Mouse (Mus musculus) brain, embryonic 18.5 days (tissue): Measurements from ENCODE around the gene Id1.

Source experiments
- DNase-seq: peaks from one replicate; pipeline ENCODE4 v3.0.0-alpha.2; 2012; ENCODE audit warnings: low read depth, low spot score

Id1 gene

DNA sequence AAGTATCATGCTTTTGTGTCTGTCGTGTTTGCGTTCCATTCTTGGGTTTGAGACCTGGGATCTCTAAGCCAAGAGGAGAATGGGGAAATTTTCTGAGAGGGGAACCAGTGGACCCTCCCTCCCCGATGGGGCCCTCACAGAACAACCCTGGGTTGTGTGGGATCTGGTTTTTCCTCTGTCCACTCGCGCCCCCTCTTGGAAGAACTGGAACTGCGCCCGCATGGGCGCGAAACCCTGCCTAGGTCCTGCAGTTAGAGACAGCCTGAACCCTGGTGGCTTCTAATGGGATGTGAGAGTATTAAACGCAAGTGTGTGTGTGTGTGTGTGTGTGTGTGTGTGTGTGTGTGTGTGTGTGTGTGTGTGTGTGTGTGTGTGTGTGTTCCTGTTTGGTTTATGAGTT, 6.4 kb downstream of the Id1 start:
- DNase-seq = no peak

GRCm38 (mm10) chr2:152753944-152754711, 18.1 kb downstream of the Id1 start, which contains the start of gene Cox4i2:
Gene Cox4i2, plus strand, starts transcription at chr2:152754173.
- DNase-seq = no peak

DNA sequence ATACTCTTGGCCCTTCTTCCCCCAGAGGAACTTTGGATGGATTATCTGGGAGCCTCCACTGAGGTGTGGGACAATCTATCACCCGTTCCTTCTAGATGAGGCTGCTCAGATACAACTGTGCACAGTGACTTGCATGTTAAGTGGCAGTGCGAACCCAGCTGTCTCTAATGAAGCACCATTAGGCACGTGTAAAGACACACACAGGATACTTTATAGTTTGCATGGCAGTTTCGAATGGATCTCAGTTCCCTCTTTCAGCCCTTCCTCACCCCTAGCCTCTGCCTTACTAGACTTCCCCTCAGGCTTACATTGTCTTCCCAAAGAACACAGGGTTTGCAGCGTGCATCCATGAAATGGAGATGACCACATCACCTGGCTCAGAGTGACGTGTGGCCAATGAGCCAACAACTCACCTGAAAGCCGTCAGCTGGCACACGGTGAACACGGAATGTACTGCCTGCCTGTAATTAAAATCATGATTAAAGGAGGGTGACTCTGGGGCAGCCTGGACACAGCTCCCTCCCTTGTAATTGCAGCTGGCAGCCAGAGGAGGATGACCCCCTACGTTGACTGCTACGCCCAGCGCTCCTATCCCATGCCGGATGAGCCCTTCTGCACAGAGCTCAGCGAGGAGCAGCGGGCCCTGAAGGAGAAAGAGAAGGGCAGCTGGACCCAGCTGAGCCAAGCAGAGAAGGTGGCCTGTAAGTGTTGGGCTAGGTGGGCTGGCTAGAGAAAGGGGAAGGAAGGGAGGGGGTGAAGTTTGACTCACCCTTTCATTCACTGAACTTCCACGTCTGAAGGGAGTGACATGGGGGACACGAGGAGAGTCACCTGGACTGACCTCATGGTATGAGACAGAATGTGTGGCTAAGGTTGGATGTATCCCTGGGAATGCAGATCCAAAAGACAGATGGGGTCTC, 20.7 kb downstream of the Id1 start:
- no peak for DNase-seq

DNA sequence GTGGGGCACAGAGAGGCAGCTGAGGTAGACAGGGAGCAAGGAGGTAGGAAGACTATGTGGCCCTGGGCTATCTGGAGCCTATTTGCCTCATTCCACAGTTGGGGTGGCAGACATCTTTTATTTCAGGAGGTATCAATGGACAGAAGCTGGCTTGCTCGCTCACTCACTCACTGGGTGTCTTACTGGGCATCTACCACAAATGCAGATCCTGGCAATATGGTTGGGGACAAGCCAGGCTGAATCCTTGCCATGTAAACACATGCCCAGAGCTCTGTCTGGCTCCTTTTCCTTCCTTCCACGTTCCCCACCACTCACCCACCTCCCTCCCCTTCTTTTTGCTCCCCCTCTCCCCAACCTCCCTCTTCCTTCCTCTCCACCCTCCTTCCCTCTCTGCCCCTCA, 21.4 kb downstream of the Id1 start:
- DNase-seq = no peak

DNA sequence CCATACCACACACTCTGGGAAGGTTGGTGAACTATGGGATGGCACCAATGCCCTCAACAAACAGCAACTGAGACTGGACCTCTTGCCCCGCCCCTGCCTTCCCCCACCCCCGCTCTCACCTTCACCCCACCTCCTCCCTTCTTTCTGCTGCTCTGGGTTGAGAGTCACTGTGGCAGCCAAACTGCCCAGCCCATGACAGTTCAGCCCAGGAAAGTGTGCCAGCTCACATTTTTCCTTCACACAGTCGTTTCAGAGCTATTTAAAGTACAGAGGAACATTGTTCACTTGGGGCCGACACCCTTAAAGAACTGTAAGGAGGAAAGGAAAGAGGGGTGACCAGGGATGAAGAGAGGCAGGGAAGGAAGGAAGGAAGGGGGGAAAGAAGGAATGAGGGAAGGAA, 22.3 kb downstream of the Id1 start:
- DNase-seq = no peak

- no peak for DNase-seq
Observed at GRCm38 (mm10) chr2:152763310-152763709, 27.3 kb downstream of the Id1 start.

- no peak for DNase-seq
Observed at GRCm38 (mm10) chr2:152764172-152765044, 28.4 kb downstream of the Id1 start.

DNA sequence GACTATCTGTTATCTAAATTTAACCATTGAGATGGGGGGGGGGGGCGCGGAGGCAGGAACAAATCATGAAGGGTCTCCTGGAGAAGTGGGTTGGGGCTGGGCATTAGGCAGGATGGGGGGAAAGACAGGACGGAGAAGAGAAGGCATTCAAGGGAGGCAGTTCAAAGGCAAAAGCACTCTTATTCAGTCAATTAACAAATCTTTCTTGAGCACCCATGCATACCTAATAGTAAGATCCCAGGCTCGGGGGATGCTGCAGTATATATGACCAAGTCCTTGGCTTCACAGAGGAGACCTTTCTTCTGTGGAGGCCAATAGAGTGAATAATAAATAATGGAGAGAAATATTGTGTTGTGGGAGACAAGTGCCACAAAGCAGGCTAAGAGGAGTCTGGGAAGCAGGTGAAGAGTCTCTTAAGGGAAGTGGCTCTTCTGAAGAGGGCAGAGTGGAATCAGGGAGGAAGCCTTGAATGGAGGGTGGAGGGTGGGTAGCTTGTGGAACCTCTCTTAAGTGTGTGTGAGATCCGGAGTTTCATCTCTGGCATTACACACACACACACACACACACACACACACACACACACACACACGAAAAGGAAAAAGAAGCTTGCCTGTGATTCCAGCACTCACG, 29.1 kb downstream of the Id1 start:
- no peak for DNase-seq

- no peak for DNase-seq
Observed at GRCm38 (mm10) chr2:152766387-152767123, 30.5 kb downstream of the Id1 start.

GRCm38 (mm10) chr2:152767618-152768271, 31.7 kb downstream of the Id1 start:
- DNase-seq = no peak

- no peak for DNase-seq
Observed at GRCm38 (mm10) chr2:152769677-152770076, 33.6 kb downstream of the Id1 start.

DNA sequence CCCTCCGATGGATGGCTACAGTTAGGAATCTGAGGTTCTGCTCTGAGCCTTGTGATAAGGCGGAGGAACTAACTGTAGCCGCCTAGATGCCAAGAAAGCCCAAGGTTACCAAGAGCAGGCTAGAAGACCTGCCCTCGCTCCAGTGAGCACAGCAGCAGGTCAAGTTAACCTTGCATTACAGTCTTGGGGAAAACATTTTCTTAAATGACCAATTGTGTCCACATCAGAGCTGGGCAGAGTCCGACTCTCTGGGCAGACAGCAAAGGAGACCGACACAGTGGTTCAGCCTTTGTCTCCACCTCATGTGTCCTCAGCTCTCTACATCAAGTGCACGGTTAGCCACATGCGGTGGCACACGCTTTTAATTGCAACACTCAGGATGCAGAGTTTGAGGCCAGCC, 35.5 kb downstream of the Id1 start:
- no peak for DNase-seq

- DNase-seq = no peak
Observed at GRCm38 (mm10) chr2:152772231-152772630, 36.2 kb downstream of the Id1 start.

DNA sequence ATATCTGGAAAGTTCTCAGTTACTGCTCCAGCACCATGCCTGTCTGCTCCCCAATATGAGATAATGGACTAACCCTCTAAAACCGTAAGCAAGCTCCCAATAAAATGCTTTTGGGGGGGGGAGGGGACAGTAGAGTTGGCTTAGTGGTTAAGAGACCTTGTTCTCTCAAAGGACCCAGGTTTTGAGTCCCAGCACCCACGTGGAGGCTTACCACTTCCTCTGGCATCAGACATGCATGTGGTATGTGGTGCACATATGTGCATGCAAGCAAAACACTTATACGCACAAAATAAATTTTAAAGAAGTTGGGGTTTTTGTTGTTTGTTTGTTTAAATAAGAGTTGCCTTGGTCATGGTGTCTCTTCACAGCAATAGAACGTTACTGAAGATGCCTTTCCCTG, 39.3 kb downstream of the Id1 start:
- no peak for DNase-seq

GRCm38 (mm10) chr2:152776019-152776418, 40.0 kb downstream of the Id1 start:
- no peak for DNase-seq

DNA sequence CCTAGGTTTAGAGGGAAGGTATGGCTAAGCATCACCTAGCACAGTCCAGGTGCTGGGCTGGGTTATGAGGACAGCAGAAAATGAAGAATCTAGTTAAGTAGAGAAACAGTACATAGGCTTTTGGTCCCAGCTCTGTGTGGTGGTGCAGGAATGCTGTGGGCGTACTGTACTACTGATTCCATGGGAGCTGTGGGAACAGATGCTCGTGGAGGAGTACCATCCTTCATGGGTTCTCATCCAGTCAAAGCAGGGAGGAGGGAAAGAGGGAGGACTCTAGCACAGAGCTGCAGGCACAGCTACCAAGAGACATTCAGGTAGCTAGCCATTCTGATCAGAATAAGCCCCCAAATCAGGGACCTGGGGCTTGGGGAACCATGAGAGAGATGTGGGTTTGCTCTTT, 40.4 kb downstream of the Id1 start:
- DNase-seq = no peak

GRCm38 (mm10) chr2:152777081-152777480, 41.0 kb downstream of the Id1 start:
- DNase-seq = no peak

- no peak for DNase-seq
Observed at GRCm38 (mm10) chr2:152780466-152780865, 44.4 kb downstream of the Id1 start.

GRCm38 (mm10) chr2:152781031-152781711, 45.1 kb downstream of the Id1 start:
- DNase-seq = no peak
